Mouse (Mus musculus) bone marrow, adult 2 months (tissue): Measurements from ENCODE around the gene Cdc42bpg.

Source experiments
- CTCF ChIP-seq: fragments of 200-500 bp; IDR thresholded peaks from 2 replicates; pipeline ENCODE4 v1.5.1; 2011; ENCODE audit warnings: low read length, control low read depth; ENCODE audit not compliant: control insufficient read depth, insufficient read depth
- POLR2A ChIP-seq: fragments of 200-500 bp; IDR thresholded peaks from 2 replicates; pipeline ENCODE4 v1.6.1; 2011; ENCODE audit warnings: low read depth, mild to moderate bottlenecking, control low read depth, low read length, borderline replicate concordance; ENCODE audit not compliant: control insufficient read depth

DNA sequence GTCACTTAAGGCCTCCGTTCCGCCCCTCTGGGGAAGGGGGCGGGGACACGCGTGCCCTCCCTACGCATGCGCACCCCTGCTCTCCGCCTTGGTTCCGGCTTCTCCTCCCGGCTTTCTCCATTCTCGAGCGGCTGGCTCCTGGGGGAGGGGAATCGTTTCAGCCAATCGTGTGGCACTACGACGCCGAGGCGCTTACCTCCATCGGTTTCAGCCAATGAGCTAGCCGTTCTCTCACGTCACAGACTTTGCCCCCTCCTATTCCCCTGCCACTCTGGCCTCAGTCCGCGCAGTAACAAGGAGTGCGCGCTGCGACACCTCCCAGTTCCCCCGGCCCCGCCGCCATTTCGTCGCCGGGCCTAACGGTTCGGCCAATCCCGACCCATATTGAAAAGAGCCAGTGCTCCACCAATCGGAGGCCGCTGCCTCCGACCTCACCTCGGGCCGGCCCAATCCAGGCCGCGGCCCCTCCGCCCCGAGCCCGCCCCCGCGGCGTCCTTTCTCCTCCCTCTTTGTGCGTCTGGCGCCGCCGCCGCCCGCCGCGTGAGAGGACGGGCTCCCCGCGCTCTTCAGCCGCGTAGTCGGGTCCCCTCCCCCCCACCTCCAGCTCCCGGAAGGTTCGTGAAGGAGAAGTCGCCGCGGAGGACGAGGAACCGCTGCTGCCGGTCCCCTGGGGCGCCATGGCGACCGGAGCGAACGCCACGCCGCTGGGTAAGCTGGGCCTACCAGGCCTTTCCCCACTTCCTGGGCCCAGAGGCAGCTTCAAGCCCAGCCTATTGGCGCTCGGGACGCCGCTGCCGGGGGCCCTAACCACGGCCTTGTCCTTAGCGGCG, 57.4 kb downstream of the Cdc42bpg start, which contains the start of gene Sf1:
- TF ChIP-seq POLR2A (peak; percentile 87), CTCF (no peak)
